34 mouse cellular contexts compared by ENCODE assay signal in genomic region chr11:114917120-114917519, GRCm38 (mm10). TPM values are rescaled to one million over a fixed set of nuclear protein-coding genes. Genes with fewer than 3 reads are reported as not detected.
A peak's percentile ranks its signal among the peaks of the same experiment; 100 is the strongest.
DNase-seq lines count a peak whose midpoint lies in the region; ATAC-seq and TF ChIP-seq lines count a peak whose summit lies in the region.
"Had no signal": no experiment of that assay in that cellular context is flagged by ENCODE, and none has a peak within 500 bp of the region (broad histone marks: within the 10 kb centered on the region; RNA-seq: fewer than 3 reads in every experiment).

No protein-coding gene starts in this region.

- no peaks in the 10 kb centered on the region for H3K9me3 ChIP-seq in lung, postnatal 0 days (ENCODE audit: low read length)
- no peaks in the 10 kb centered on the region for H3K9me3 ChIP-seq in limb, embryonic 10.5 days (replicated peaks)
- H3K9me3 ChIP-seq: embryonic facial prominence, embryonic 10.5 days; hindbrain, embryonic 15.5 days; limb, embryonic 13.5 days; liver, embryonic 15.5 days; neural tube, embryonic 13.5 days; stomach, embryonic 15.5 days had no signal

- no peaks in the 10 kb centered on the region for H3K27me3 ChIP-seq in lung, postnatal 0 days (replicated peaks; ENCODE audit: insufficient read depth, low read length)
- no peaks in the 10 kb centered on the region for H3K27me3 ChIP-seq in limb, embryonic 10.5 days (ENCODE audit: low read depth, poor library complexity, severe bottlenecking)
- H3K27me3 ChIP-seq: liver, embryonic 15.5 days; stomach, embryonic 15.5 days had no signal

- WGBS in lung, postnatal 0 days: 60% methylated on average over 6 of the region's 6 CpGs
- 53% methylated on average over 6 of the region's 6 CpGs for WGBS in lung, adult 2 months
- 87% methylated on average over 6 of the region's 6 CpGs for WGBS in limb, embryonic 10.5 days

- no peaks in the 10 kb centered on the region for H3K4me1 ChIP-seq in lung, postnatal 0 days (ENCODE audit: insufficient read depth, low read depth, low read length)
- no peaks in the 10 kb centered on the region for H3K4me1 ChIP-seq in lung, adult 2 months (ENCODE audit: control insufficient read depth, insufficient read depth, low read length)
- no peaks in the 10 kb centered on the region for H3K4me1 ChIP-seq in brown adipose tissue, adult 24 weeks (ENCODE audit: control insufficient read depth, insufficient read depth, insufficient read length, low read length)
- H3K4me1 ChIP-seq in limb, embryonic 10.5 days: no peaks in the 10 kb centered on the region
- H3K4me1 ChIP-seq: embryonic facial prominence, embryonic 10.5 days; hindbrain, embryonic 15.5 days; limb, embryonic 13.5 days; neural tube, embryonic 13.5 days; stomach, embryonic 15.5 days had no signal

- no peak overlapping the region for H3K4me3 ChIP-seq in lung, postnatal 0 days (ENCODE audit: low read depth, low read length)
- H3K4me3 ChIP-seq in lung, adult 2 months (replicated peaks; ENCODE audit: extremely low read depth, low read depth, low read length): no peak overlapping the region
- H3K4me3 ChIP-seq in brown adipose tissue, adult 24 weeks (ENCODE audit: insufficient read depth, low read depth, low read length): no peak overlapping the region
- no peak overlapping the region for H3K4me3 ChIP-seq in limb, embryonic 10.5 days
- H3K4me3 ChIP-seq: embryonic facial prominence, embryonic 10.5 days; hindbrain, embryonic 15.5 days; limb, embryonic 13.5 days; liver, embryonic 15.5 days; myocyte; neural tube, embryonic 13.5 days; stomach, embryonic 15.5 days had no signal

- no peak for TF ChIP-seq EP300 in lung, postnatal 0 days (IDR thresholded peaks at IDR 0.05)

- DNase-seq in lung, postnatal 0 days (ENCODE audit: low spot score): peak; percentile 27
- no peak for DNase-seq in lung, adult 2 months
- DNase-seq in lung, postnatal 36 days: peak; percentile 54
- no peak for DNase-seq in limb, embryonic 10.5 days (ENCODE audit: low spot score)
- no peak for DNase-seq in gastrocnemius, postnatal 14 days
- DNase-seq: adrenal gland, adult 8-10 months; cerebellum, adult 9-10 months; gastrocnemius, postnatal 25 days; heart, postnatal 4 days; kidney, adult 2 months; kidney, postnatal 10 days; midbrain, embryonic 14.5 days; right cerebral cortex, adult 18-20 months; thymus, adult 2 months; thymus, postnatal 4 days had no signal

- H3K4me2 ChIP-seq in lung, postnatal 0 days (replicated peaks; ENCODE audit: low read depth, low read length): no peak overlapping the region
- H3K4me2 ChIP-seq: hindbrain, embryonic 15.5 days; limb, embryonic 13.5 days; liver, embryonic 15.5 days; neural tube, embryonic 13.5 days; stomach, embryonic 15.5 days had no signal

- no peak for TF ChIP-seq POLR2A in lung, adult 2 months (IDR thresholded peaks at IDR 0.05; ENCODE audit: borderline replicate concordance, extremely low read depth, low read depth, low read length)

- no peaks in the 10 kb centered on the region for H3K36me3 ChIP-seq in lung, postnatal 0 days (ENCODE audit: insufficient read depth, low read length)
- no peaks in the 10 kb centered on the region for H3K36me3 ChIP-seq in limb, embryonic 10.5 days
- H3K36me3 ChIP-seq: embryonic facial prominence, embryonic 10.5 days; hindbrain, embryonic 15.5 days; limb, embryonic 13.5 days; liver, embryonic 15.5 days; neural tube, embryonic 13.5 days; stomach, embryonic 15.5 days had no signal

- no peak for TF ChIP-seq CTCF in lung, postnatal 0 days (IDR thresholded peaks at IDR 0.05)
- no peak for TF ChIP-seq CTCF in lung, adult 2 months (IDR thresholded peaks at IDR 0.05; ENCODE audit: insufficient read depth, low read length)

- no peak overlapping the region for H3K9ac ChIP-seq in lung, postnatal 0 days (replicated peaks; ENCODE audit: low read depth)
- H3K9ac ChIP-seq: hindbrain, embryonic 15.5 days; limb, embryonic 13.5 days; liver, embryonic 15.5 days; neural tube, embryonic 13.5 days; stomach, embryonic 15.5 days had no signal

- H3K27ac ChIP-seq in lung, postnatal 0 days (ENCODE audit: low read length): no peak overlapping the region
- H3K27ac ChIP-seq in brown adipose tissue, adult 24 weeks (replicated peaks; ENCODE audit: low read depth, low read length): peak overlapping the region; percentile 36; the same call in 1 of the 2 replicates
- H3K27ac ChIP-seq in limb, embryonic 10.5 days: no peak overlapping the region
- H3K27ac ChIP-seq: embryonic facial prominence, embryonic 10.5 days; hindbrain, embryonic 15.5 days; limb, embryonic 13.5 days; liver, embryonic 15.5 days; neural tube, embryonic 13.5 days; stomach, embryonic 15.5 days had no signal

- ATAC-seq in lung, postnatal 0 days: peak; percentile 19; the same call in 1 of the 2 replicates
- peak; percentile 49 for ATAC-seq in monocyte, adult 5-6 weeks (replicated peaks; ENCODE audit: insufficient number of reproducible peaks, low FRiP score, low TSS enrichment, poor library complexity, severe bottlenecking)
- ATAC-seq: activated CD4-positive, CD25-positive, alpha-beta regulatory T cell, adult 4 months; forebrain, embryonic 16.5 days had no signal

- intact Hi-C loops in gastrocnemius, postnatal 14 days (cut with DNase I; ENCODE audit: low total_unique reads): no loop called here

RNA-seq across cellular contexts. Expression of gene Cd300lb, which starts 17.1 kb away (rescaled TPM):
- polyA plus RNA-seq in lung, postnatal 0 days (2015; fragmentation: Nextera tagmentation; extraction: Ambion mirVana): 1.5 and 2.0 TPM in 2 replicates
- polyA plus RNA-seq in lung, adult 2 months (2012; rRNA removed): 2.4 and 5.4 TPM in 2 replicates
- 0.58 and 1.1 TPM in 2 replicates for polyA plus RNA-seq in brown adipose tissue, adult 24 weeks (2012; ENCODE audit: insufficient read depth, insufficient read length, missing spikeins)
- 53.2 to 124 TPM (median 94.6 TPM) in 3 replicates for total RNA-seq in monocyte, adult 5-6 weeks (2017)
- polyA plus RNA-seq in limb, embryonic 10.5 days (2016; fragmentation: Nextera tagmentation; extraction: Ambion mirVana): not detected in 2 replicates
- under 1 TPM; 0.13 to 0.78 TPM for total RNA-seq in gastrocnemius, postnatal 14 days (2021)
- total RNA-seq: layer of hippocampus, postnatal 25 days; left cerebral cortex, postnatal 14 days; MEL had no signal

RNA-seq across cellular contexts. Expression of gene Cd300a, which starts 27.3 kb away (rescaled TPM):
- 4.6 and 5.9 TPM in 2 replicates for polyA plus RNA-seq in lung, postnatal 0 days (2015; fragmentation: Nextera tagmentation; extraction: Ambion mirVana)
- 2.5 and 5.0 TPM in 2 replicates for polyA plus RNA-seq in lung, adult 2 months (2012; rRNA removed)
- polyA plus RNA-seq in brown adipose tissue, adult 24 weeks (2012; ENCODE audit: insufficient read depth, insufficient read length, missing spikeins): 0.58 and 1.1 TPM in 2 replicates
- total RNA-seq in monocyte, adult 5-6 weeks (2017): 204 to 286 TPM (median 215 TPM) in 3 replicates
- polyA plus RNA-seq in limb, embryonic 10.5 days (2016; fragmentation: Nextera tagmentation; extraction: Ambion mirVana): 0.49 and 0.67 TPM in 2 replicates
- total RNA-seq in gastrocnemius, postnatal 14 days (2021): under 1 TPM; 0.55 to 0.84 TPM
- total RNA-seq: MEL had no signal

RNA-seq across cellular contexts. Expression of gene Cd300c, which starts 51.8 kb away (rescaled TPM):
- 0.19 and 0.31 TPM in 2 replicates for polyA plus RNA-seq in lung, postnatal 0 days (2015; fragmentation: Nextera tagmentation; extraction: Ambion mirVana)
- polyA plus RNA-seq in lung, adult 2 months (2012; rRNA removed): 0.68 and 1.2 TPM in 2 replicates
- polyA plus RNA-seq in brown adipose tissue, adult 24 weeks (2012; ENCODE audit: insufficient read depth, insufficient read length, missing spikeins): not detected in 2 replicates
- total RNA-seq in monocyte, adult 5-6 weeks (2017): 3.5 TPM in 1 of 3 replicates, not detected in the others
- not detected in 2 replicates for polyA plus RNA-seq in limb, embryonic 10.5 days (2016; fragmentation: Nextera tagmentation; extraction: Ambion mirVana)
- total RNA-seq in gastrocnemius, postnatal 14 days (2021): not detected
- total RNA-seq: adrenal gland, adult 8-10 months; gastrocnemius, postnatal 25 days; heart, adult 8-10 months; heart, postnatal 4 days; layer of hippocampus, postnatal 25 days; left cerebral cortex, postnatal 14 days; MEL had no signal
- polyA plus RNA-seq: activated CD4-positive, CD25-positive, alpha-beta regulatory T cell, adult 4 months; C2C12; cortical plate, adult 2 months; embryonic facial prominence, embryonic 10.5 days; forebrain, embryonic 16.5 days; heart, embryonic 16.5 days; hindbrain, embryonic 15.5 days; intestine, embryonic 14.5 days; limb, embryonic 13.5 days; liver, embryonic 15.5 days; midbrain, embryonic 14.5 days; myocyte; neural tube, embryonic 13.5 days; stomach, embryonic 15.5 days had no signal

Comparison
In these comparisons a context has a peak if more than half of its experiments do, and no peak if none do; other contexts are left out.
1. DNase-seq: peak in lung, postnatal 0 days (single experiment) and lung, postnatal 36 days (single experiment); none in lung, adult 2 months (single experiment), limb, embryonic 10.5 days (single experiment) and gastrocnemius, postnatal 14 days (single experiment).